Mouse (Mus musculus): ENCODE measurements around the gene Gm11554. TPM values are rescaled to one million over a fixed set of nuclear protein-coding genes. Genes with fewer than 3 reads are reported as not detected.

Gene Gm11554
- polyA plus RNA-seq, 1 experiment from 2014 or later, result not detected

- ATAC-seq, result no peak
- H3K4me2 ChIP-seq (replicated peaks), result no peak overlapping the region
- H3K9ac ChIP-seq (replicated peaks), result no peak overlapping the region
- H3K27me3 ChIP-seq, result no peaks in the 10 kb centered on the region
- 95% methylated on average over 2 of the region's 2 CpGs for WGBS
- H3K4me3 ChIP-seq (replicated peaks), result no peak overlapping the region
- no peaks in the 10 kb centered on the region for H3K36me3 ChIP-seq
- H3K27ac ChIP-seq, result no peak overlapping the region
- no peaks in the 10 kb centered on the region for H3K9me3 ChIP-seq
- no peaks in the 10 kb centered on the region for H3K4me1 ChIP-seq (replicated peaks)
Measured at GRCm38 (mm10) chr11:99768410-99768809, 35.8 kb downstream of the Gm11554 start.

- H3K4me3 ChIP-seq (replicated peaks), result no peak overlapping the region
- no peaks in the 10 kb centered on the region for H3K4me1 ChIP-seq (replicated peaks)
- no peaks in the 10 kb centered on the region for H3K9me3 ChIP-seq
- no peak overlapping the region for H3K27ac ChIP-seq
- H3K9ac ChIP-seq (replicated peaks), result no peak overlapping the region
- H3K36me3 ChIP-seq, result no peaks in the 10 kb centered on the region
- no peak overlapping the region for H3K4me2 ChIP-seq (replicated peaks)
- no peaks in the 10 kb centered on the region for H3K27me3 ChIP-seq
- ATAC-seq, result no peak
- WGBS, result 97% methylated on average over 1 of the region's 1 CpGs
Measured at GRCm38 (mm10) chr11:99758877-99759276, 45.4 kb downstream of the Gm11554 start.

Other genes with a start within 250 kb of the Gm11554 start
- not detected in 2 replicates for gene Krtap3-2, start 247.6 kb downstream of the Gm11554 start, polyA plus RNA-seq (2015; fragmentation: Nextera tagmentation; extraction: Ambion mirVana)
- not detected in 2 replicates for gene Gm11939, start 245.0 kb downstream of the Gm11554 start, polyA plus RNA-seq (2015; fragmentation: Nextera tagmentation; extraction: Ambion mirVana)
- not detected in 2 replicates for gene Krtap3-1, start 237.8 kb downstream of the Gm11554 start, polyA plus RNA-seq (2015; fragmentation: Nextera tagmentation; extraction: Ambion mirVana)
- not detected in 2 replicates for gene Krtap1-5, start 223.4 kb downstream of the Gm11554 start, polyA plus RNA-seq (2015; fragmentation: Nextera tagmentation; extraction: Ambion mirVana)
- not detected in 2 replicates for gene Krtap1-4, start 220.8 kb downstream of the Gm11554 start, polyA plus RNA-seq (2015; fragmentation: Nextera tagmentation; extraction: Ambion mirVana)
- not detected in 2 replicates for gene Krtap1-3, start 213.1 kb downstream of the Gm11554 start, polyA plus RNA-seq (2015; fragmentation: Nextera tagmentation; extraction: Ambion mirVana)
- gene Krtap9-3, start 206.3 kb downstream of the Gm11554 start, polyA plus RNA-seq (2015; fragmentation: Nextera tagmentation; extraction: Ambion mirVana), result not detected in 2 replicates
- not detected in 2 replicates for gene Gm11938, start 201.1 kb downstream of the Gm11554 start, polyA plus RNA-seq (2015; fragmentation: Nextera tagmentation; extraction: Ambion mirVana)
- not detected in 2 replicates for gene Gm11937, start 194.3 kb downstream of the Gm11554 start, polyA plus RNA-seq (2015; fragmentation: Nextera tagmentation; extraction: Ambion mirVana)
- not detected in 2 replicates for gene Krtap2-4, start 189.6 kb downstream of the Gm11554 start, polyA plus RNA-seq (2015; fragmentation: Nextera tagmentation; extraction: Ambion mirVana)
- not detected in 2 replicates for gene Gm11562, start 184.0 kb downstream of the Gm11554 start, polyA plus RNA-seq (2015; fragmentation: Nextera tagmentation; extraction: Ambion mirVana)
- not detected in 2 replicates for gene Krtap4-1, start 176.2 kb downstream of the Gm11554 start, polyA plus RNA-seq (2015; fragmentation: Nextera tagmentation; extraction: Ambion mirVana)
- gene Krtap4-2, start 169.4 kb downstream of the Gm11554 start, polyA plus RNA-seq (2015; fragmentation: Nextera tagmentation; extraction: Ambion mirVana), result not detected in 2 replicates
- gene Krtap4-7, start 160.4 kb downstream of the Gm11554 start, polyA plus RNA-seq (2015; fragmentation: Nextera tagmentation; extraction: Ambion mirVana), result not detected in 2 replicates
- gene Gm11555, start 154.2 kb downstream of the Gm11554 start, polyA plus RNA-seq (2015; fragmentation: Nextera tagmentation; extraction: Ambion mirVana), result not detected in 2 replicates
- gene Gm11563, start 145.5 kb downstream of the Gm11554 start, polyA plus RNA-seq (2015; fragmentation: Nextera tagmentation; extraction: Ambion mirVana), result not detected in 2 replicates
- not detected in 2 replicates for gene Krtap4-6, start 138.5 kb downstream of the Gm11554 start, polyA plus RNA-seq (2015; fragmentation: Nextera tagmentation; extraction: Ambion mirVana)
- not detected in 2 replicates for gene Gm14190, start 113.7 kb downstream of the Gm11554 start, polyA plus RNA-seq (2015; fragmentation: Nextera tagmentation; extraction: Ambion mirVana)
- not detected in 2 replicates for gene Gm14180, start 70.2 kb downstream of the Gm11554 start, polyA plus RNA-seq (2015; fragmentation: Nextera tagmentation; extraction: Ambion mirVana)
- gene Gm11595, start 31.5 kb downstream of the Gm11554 start, polyA plus RNA-seq (2015; fragmentation: Nextera tagmentation; extraction: Ambion mirVana), result not detected in 2 replicates
- not detected in 2 replicates for gene Krtap4-8, start 23.7 kb downstream of the Gm11554 start, polyA plus RNA-seq (2015; fragmentation: Nextera tagmentation; extraction: Ambion mirVana)
- gene Krtap4-9, start 19.2 kb downstream of the Gm11554 start, polyA plus RNA-seq (2015; fragmentation: Nextera tagmentation; extraction: Ambion mirVana), result not detected in 2 replicates
- gene Gm11596, start 11.0 kb downstream of the Gm11554 start, polyA plus RNA-seq (2015; fragmentation: Nextera tagmentation; extraction: Ambion mirVana), result not detected in 2 replicates
- not detected in 2 replicates for gene Gm11569, start 5.5 kb downstream of the Gm11554 start, polyA plus RNA-seq (2015; fragmentation: Nextera tagmentation; extraction: Ambion mirVana)
- gene Krtap4-13, start 5.4 kb upstream of the Gm11554 start, polyA plus RNA-seq (2015; fragmentation: Nextera tagmentation; extraction: Ambion mirVana), result not detected in 2 replicates
- not detected in 2 replicates for gene Gm11564, start 11.2 kb upstream of the Gm11554 start, polyA plus RNA-seq (2015; fragmentation: Nextera tagmentation; extraction: Ambion mirVana)
- gene 2300003K06Rik, start 33.6 kb upstream of the Gm11554 start, polyA plus RNA-seq (2015; fragmentation: Nextera tagmentation; extraction: Ambion mirVana), result not detected in 2 replicates
- not detected in 2 replicates for gene Krtap4-16, start 47.2 kb upstream of the Gm11554 start, polyA plus RNA-seq (2015; fragmentation: Nextera tagmentation; extraction: Ambion mirVana)
- not detected in 2 replicates for gene Gm11568, start 53.5 kb upstream of the Gm11554 start, polyA plus RNA-seq (2015; fragmentation: Nextera tagmentation; extraction: Ambion mirVana)
- gene Gm11559, start 60.0 kb upstream of the Gm11554 start, polyA plus RNA-seq (2015; fragmentation: Nextera tagmentation; extraction: Ambion mirVana), result not detected in 2 replicates
- gene Krtap9-1, start 68.9 kb upstream of the Gm11554 start, polyA plus RNA-seq (2015; fragmentation: Nextera tagmentation; extraction: Ambion mirVana), result not detected in 2 replicates
- gene Gm11567, start 74.7 kb upstream of the Gm11554 start, polyA plus RNA-seq (2015; fragmentation: Nextera tagmentation; extraction: Ambion mirVana), result not detected in 2 replicates
- not detected in 2 replicates for gene Krtap31-1, start 103.5 kb upstream of the Gm11554 start, polyA plus RNA-seq (2015; fragmentation: Nextera tagmentation; extraction: Ambion mirVana)
- not detected in 2 replicates for gene Gm11565, start 110.3 kb upstream of the Gm11554 start, polyA plus RNA-seq (2015; fragmentation: Nextera tagmentation; extraction: Ambion mirVana)
- not detected in 2 replicates for gene Krtap31-2, start 131.8 kb upstream of the Gm11554 start, polyA plus RNA-seq (2015; fragmentation: Nextera tagmentation; extraction: Ambion mirVana)
- not detected in 2 replicates for gene Krtap9-5, start 144.0 kb upstream of the Gm11554 start, polyA plus RNA-seq (2015; fragmentation: Nextera tagmentation; extraction: Ambion mirVana)
- gene Krtap29-1, start 174.6 kb upstream of the Gm11554 start, polyA plus RNA-seq (2015; fragmentation: Nextera tagmentation; extraction: Ambion mirVana), result not detected in 2 replicates
- gene Krtap16-1, start 182.2 kb upstream of the Gm11554 start, polyA plus RNA-seq (2015; fragmentation: Nextera tagmentation; extraction: Ambion mirVana), result not detected in 2 replicates
- gene Krtap17-1, start 189.5 kb upstream of the Gm11554 start, polyA plus RNA-seq (2015; fragmentation: Nextera tagmentation; extraction: Ambion mirVana), result 0.28 and 0.37 TPM in 2 replicates
- gene Krt33a, start 211.8 kb upstream of the Gm11554 start, polyA plus RNA-seq (2015; fragmentation: Nextera tagmentation; extraction: Ambion mirVana), result not detected in 2 replicates
- gene Krt33b, start 225.4 kb upstream of the Gm11554 start, polyA plus RNA-seq (2015; fragmentation: Nextera tagmentation; extraction: Ambion mirVana), result not detected in 2 replicates
- not detected in 2 replicates for gene Krt34, start 237.1 kb upstream of the Gm11554 start, polyA plus RNA-seq (2015; fragmentation: Nextera tagmentation; extraction: Ambion mirVana)
- gene Krt31, start 246.1 kb upstream of the Gm11554 start, polyA plus RNA-seq (2015; fragmentation: Nextera tagmentation; extraction: Ambion mirVana), result not detected in 2 replicates

All from midbrain, embryonic 13.5 days (tissue).